Mouse (Mus musculus): ENCODE results near the gene Morn1.
A peak's percentile ranks its signal among the peaks of the same experiment; 100 is the strongest.

Gene Morn1

DNA sequence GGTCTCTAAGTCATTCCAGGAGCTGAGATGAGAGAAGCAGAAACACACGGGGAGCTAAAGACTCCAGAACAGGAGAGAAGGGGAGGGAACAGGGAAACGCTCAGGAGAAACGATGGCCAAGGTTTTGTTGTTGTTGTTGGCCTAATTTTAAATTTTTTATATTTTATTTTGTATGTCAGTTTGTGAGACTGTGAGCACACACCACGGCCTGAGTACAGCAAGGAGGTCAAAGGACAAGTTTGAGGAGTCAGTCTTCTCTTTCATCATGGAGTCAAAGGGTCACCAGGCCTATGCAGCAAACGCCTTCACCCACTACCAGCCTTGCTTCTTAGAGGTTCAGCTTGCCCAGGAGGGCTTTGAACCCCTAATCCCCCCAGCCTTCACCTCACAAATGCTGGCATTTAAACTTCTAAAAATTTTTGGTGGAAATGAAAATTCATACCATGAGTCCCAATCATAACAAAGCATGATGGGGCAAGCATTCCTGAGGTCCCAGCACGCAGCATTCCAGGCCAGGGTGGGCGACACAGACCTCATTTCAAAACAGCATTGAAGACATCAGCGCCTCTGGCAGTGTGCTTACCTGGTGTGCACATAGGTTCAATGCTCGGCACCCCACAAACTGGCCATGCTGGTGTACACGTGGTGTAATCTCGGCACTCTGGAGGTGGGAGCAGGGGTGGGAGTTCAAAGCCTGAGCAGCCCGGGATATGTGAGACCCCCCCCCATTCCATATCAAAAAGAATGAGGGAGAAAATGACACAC lies 53.1 kb downstream of the Morn1 start:
- DNase-seq (ENCODE audit: low spot score in 2 of 2) = no peak

DNA sequence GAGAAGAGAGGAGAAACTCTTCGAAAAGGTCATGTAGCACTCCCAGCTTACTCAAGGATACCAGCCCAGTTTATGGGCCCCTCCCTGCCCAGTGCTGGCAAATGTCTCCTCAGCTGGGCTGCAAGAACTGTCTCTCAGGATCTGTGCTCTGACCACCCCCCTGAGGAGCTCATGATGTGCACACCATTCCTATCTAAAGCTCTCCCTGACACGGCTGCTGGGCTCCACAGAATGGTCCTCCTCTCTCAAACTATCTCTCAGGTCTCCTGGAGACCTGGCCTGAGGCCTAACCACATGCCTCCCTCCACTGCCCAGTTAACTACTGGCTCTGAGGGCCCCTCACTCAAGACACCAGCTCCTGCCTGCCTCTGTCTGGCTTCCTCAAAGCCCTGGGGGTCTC lies 53.8 kb downstream of the Morn1 start:
- DNase-seq (ENCODE audit: low spot score in 2 of 2) = no peak

GRCm38 (mm10) chr4:155140795-155141265 lies 54.5 kb downstream of the Morn1 start:
- no peak for DNase-seq (ENCODE audit: low spot score in 2 of 2)

GRCm38 (mm10) chr4:155142836-155143235 lies 56.5 kb downstream of the Morn1 start:
- no peak for DNase-seq (ENCODE audit: low spot score in 2 of 2)

GRCm38 (mm10) chr4:155143411-155143810 lies 57.0 kb downstream of the Morn1 start:
- no peak for DNase-seq (ENCODE audit: low spot score in 2 of 2)

DNA sequence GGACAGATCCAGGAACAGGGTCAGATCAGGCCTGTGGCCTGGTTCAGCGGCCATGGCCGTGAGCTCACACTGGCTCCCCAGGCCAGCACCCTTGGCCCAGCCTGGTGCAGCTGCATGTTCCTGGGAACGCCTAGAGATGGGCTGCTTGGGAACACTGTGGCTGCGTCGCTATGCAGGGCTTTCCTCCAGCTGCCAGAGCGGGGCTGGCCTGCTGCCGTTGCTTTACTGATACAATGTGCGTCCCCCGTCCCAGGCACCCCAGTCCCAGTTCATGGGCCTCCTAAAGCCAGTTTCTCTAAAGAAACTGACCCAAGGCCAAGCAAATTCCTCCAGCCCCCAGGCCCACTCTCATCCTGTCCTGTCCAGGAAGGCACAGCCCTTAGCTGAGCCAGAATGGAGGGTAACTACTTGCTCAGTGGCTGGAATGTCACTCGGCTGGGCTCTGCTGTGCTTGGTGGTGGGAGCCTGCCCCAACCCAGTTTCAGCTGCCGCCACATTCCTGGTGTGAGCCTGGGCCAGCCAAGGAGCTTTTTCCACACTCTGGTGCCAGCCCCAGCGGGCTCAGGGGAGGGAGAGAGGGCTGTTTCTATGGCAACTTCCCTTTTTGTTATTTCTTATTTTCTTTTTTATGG lies 57.6 kb downstream of the Morn1 start:
- DNase-seq (ENCODE audit: low spot score in 2 of 2) = peak; percentile 54 to 57

GRCm38 (mm10) chr4:155144548-155145180 lies 58.3 kb downstream of the Morn1 start:
- DNase-seq (ENCODE audit: low spot score in 2 of 2) = no peak

DNA sequence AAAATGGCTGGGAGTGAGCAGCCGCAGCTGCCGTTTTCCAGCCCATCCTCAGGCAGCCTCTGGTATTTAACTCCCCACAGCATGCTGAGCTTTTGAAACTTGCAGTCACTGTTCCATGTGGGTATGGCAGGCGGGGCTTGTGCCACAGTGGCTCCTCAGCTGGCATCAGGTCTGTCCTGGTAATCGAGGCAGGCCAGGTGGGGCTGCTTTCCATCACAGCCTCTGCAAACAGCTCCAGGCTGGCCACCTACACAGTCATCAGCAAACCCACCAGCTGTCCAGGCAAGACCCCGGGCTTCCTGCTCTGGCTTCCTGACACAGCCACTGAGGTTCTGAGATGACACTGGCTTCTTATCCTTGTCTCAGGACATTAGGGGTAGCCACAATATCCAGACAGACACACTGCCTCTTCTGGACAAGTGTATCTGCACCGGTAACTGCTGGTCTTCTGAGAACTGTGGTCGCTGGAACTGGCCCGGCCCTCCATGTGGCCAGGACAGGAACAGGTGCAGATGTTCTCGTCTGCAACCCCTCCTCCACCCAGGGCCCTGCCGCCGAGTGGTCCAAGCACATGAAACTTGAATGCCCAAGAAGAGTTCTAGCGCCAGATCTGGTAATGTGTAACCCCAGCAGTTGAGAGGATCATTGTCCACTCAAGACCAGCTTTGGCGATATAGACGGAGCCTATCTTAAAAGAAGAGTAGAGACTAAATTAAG lies 59.9 kb downstream of the Morn1 start:
- DNase-seq (ENCODE audit: low spot score in 2 of 2) = no peak

DNA sequence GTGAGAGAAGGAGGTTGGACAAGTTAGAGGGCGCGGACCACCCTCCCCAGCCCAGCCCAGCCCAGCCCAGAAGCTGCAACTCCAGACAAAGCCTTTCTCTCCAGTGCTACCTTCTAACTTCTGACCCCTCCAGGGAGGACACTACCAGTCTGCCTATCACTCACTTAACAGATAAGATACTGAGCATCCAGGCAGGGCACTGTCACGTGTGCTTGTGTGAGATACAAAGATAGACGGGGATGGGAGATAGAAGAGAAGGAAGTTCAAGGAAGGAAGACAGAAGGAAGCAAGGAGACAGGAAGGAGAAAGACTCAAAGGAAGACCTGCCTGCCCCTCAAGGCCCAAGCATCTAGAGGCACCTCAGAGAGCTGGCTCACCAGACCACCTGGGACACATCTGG lies 62.1 kb downstream of the Morn1 start:
- DNase-seq (ENCODE audit: low spot score in 2 of 2) = no peak

DNA sequence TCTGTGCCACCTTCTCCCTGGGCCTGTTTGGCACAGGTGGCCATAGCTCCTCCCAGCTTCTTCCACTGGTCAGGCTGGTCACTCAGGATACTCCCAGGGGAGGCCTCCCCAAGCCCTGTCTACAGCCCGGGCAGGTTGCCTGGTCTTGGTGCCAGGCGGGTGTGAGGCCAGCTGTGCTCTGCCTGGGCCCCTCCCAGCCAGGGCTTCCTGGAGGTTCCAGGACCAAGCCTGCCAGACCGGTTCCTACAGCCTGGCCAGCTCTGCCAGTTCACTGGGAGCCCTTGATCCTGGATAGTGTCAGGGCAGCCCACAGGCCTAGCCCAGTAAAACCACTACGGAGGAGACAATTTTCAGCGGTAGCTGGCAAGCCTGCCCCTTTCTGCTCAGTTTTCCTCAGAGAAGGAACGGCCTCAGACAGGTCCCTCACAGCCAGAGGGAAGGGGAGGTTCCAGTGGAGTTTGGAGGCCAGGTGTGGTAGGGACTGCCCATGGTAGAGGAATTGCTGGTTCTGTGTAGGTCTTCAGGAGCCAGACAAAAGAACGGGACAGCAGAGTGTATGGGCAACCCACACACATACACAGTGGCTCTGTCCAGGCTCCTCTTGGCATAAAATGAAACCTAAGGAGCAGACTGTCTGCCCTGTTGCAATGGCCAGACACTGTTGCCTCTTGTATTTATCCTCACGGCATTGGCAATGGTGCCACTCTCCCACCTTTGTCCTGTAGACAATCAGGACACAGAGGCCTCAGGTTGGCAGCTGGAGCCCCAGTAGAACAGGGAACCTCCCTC lies 62.7 kb downstream of the Morn1 start:
- no peak for DNase-seq (ENCODE audit: low spot score in 2 of 2)

- DNase-seq (ENCODE audit: low spot score in 2 of 2) = no peak
These were observed 63.5 kb downstream of the Morn1 start for GRCm38 (mm10) chr4:155149941-155150275.

DNA sequence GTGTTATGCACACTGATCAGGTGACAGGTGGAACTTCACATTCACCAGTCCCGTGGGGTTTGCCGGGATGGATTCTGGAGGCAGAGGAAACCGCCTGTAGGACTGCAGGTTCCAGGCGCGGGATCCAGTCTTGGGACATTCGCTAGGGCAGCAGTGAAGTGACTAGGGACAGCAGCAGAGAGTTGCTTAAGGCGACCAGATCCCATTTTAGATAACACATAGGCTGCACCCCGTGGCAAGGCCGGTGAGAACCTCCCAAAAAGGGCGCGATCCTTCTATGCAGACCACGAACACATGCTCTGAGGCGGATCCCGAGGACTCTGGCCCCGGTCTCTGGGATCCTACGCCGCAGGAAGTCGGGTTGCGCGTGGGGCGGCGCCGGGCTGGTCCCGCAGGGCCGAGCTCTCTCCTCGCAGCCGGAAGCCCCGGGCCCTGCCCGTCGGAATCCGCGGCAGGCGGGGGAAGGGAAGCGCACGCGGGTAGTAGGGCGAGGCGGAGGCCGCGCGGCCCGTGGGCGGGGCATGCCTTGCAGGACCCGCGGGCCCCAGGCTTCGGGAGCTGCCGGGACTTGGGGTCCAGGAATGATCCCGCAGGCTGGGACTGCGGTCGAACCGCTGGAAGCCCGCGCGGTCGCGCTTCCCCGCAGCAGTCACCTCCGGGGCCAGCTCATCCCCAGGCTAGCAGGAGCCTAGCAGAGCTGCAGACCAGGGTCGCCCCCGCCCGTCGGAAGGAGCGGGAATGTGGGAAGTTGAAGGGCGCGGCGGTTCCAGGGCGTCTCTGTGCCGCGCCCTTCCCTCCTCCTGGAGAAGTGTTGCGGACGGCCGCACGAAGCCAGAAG lies 64.1 kb downstream of the Morn1 start:
- DNase-seq (ENCODE audit: low spot score in 2 of 2) = peak; percentile 41 to 50

DNA sequence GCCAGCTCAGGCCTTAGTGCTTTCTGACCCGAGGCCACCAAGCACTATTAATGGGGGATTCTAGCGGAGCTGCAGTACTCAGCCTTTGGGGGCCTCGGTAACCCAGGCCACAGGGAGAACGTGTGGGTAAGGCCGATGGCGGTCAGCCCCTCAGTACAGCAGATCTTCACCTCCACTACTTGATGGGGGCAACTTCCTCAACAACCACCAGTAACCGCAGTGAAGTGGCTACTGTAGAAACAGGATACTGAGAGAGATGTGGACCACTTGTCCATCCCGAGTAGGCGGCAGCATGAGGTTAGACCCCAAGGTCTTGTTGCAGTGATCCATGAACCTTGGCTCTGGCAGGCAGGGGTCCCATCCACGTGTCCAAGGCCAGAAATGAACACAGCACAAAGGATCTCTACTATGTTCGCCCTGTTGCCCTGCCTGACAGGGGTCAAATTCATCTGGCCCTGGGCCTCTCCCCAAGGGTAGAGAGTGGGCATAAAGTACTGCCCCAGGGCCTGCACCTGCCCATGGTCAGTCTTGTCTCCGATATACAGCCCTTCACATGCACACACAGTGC lies 64.9 kb downstream of the Morn1 start:
- DNase-seq (ENCODE audit: low spot score in 2 of 2) = no peak

DNA sequence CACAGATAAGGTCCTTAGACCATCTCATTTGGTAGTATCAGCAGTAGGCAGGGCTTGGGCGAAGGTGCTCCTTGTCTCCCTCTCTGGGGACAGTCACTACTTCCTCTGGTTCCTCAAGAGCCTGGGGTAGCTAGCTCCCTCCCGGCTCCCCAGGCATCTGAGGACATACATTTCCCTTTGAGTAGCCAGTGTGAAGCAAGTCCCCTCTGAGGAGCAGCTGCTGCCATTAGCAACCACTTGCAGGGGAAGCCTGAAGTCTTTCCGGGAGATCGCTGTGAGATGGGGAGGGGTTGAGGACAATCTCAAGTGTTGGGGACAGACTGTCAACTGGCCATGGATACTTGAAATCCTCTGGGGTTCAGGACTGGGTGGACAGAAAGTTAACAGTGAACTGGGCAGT lies 65.5 kb downstream of the Morn1 start:
- DNase-seq (ENCODE audit: low spot score in 2 of 2) = no peak

DNA sequence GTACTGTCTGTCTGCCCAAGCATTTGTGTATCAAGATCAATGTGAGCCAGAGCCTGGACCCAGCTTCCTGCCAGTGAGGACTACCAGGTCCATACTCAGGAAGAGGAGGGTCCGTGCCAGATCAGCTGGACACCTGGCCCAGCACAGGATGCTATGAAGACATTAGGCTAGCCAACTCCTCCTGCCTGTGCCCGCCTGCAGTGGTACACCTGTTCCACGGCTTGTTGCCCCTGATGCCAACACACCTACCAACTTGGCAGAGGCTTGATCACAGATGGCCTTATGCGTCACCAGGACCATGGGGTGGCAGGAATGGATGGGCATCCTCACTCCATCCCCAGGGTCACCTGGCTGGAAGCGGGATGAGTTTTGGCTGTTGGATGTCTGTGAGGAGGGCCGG lies 66.1 kb downstream of the Morn1 start:
- no peak for DNase-seq (ENCODE audit: low spot score in 2 of 2)

DNA sequence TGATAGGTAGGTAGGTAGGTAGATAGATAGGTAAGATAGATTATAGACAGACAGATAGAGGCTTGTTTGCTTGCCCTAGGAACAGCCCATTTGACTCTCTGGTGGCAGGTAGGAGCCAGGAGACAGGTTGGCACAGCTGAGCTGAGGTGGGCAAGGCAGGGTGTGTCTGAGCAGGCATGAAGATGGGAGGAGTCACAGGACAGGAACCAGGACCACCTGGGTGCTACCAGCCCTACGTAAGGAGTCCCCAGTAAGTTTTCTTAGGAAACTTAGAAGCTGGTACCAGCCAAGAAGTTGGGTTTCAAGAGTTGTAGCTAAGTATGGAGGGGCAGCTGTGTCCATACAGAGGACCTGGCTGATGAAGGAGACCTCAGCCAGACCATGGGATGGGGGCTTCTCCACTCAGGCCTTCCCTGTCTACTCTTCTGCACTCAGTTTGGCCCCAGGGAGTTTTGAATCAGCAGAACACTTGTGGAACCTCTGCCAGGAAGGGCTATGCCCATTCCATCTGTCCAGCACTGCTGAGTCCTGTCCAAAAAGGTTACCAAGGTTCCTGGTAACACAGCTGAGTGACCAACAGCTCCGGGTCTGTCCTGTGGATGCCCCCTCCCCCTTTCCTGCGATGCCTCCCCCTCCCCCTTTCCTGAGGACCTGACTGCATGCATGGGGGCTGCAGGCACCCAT lies 67.2 kb downstream of the Morn1 start:
- no peak for DNase-seq (ENCODE audit: low spot score in 2 of 2)

DNA sequence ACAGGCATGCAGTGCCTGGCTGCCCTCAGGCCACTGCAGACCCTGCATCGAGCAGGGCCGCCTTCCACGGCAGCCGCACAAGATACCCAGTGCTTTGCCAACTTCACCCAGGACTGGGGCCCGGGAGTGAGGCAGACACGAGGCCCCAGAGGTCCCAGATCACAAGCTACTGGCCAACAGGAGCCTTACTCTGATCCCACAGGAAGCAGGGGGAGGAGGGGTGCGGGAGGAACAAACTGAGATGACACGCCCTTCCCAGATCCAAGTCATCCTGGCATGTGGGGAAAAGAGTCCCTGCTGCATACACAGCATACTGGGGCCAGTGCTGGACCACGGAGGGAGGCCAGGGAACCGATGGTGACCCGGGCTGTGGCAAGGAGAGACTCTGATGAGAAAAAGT lies 68.6 kb downstream of the Morn1 start:
- DNase-seq (ENCODE audit: low spot score in 2 of 2) = no peak

- no peak for DNase-seq (ENCODE audit: low spot score in 2 of 2)
These were observed 70.4 kb downstream of the Morn1 start for GRCm38 (mm10) chr4:155156734-155157133.

DNA sequence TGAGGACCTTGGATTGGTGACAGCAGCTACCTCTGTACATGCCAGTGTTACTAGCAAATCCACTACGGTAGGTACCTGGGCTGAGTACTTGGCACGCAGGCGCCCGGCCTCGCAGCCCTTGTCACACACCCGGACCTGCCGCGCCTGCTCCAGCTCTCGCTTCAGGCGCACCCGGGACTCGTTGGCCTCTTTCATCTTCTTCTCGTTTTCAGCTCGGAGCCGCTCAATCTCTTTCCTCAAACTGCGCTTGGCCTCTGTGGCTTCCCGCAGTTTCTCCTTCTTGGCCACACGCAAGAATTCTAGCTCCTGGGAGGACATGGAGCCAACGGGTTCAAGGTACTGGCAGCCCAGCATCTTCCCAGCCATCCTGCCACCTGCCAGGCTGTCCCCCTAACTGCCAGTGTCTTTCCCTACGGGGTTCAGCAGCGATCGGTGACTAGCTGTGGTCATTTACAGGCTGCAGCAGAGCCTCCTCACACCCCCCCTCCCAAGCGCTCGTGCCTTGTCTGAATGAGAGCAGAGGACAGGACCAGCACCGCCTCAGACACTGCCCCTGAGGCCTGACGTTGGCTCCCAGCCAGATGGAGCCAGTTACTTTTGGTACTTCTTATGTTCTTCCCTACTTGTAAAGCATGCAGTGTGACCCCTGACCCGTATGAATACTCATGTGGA lies 71.6 kb downstream of the Morn1 start:
- no peak for DNase-seq (ENCODE audit: low spot score in 2 of 2)
